Mouse (Mus musculus) hindbrain, embryonic 14.5 days (tissue): ENCODE results near the gene Itpkc. TPM values are rescaled to one million over a fixed set of nuclear protein-coding genes. Genes with fewer than 3 reads are reported as not detected.
A peak's percentile ranks its signal among the peaks of the same experiment; 100 is the strongest.

ENCODE experiments used
- ATAC-seq: fragments of 200-750 bp; cut with Nextera tagmentation; 2 replicates; pipeline ENCODE4 v1.8.0; 2017; ENCODE audit warnings: moderate number of reproducible peaks, mild to moderate bottlenecking, moderate TSS enrichment, moderate library complexity; ENCODE audit not compliant: low FRiP score
- DNase-seq: peaks from one replicate; pipeline ENCODE4 v3.0.0-alpha.2; 2015; ENCODE audit warnings: low spot score
- H3K27ac ChIP-seq: fragments of 300-500 bp; sonication (generic); 2 replicates; pipeline ENCODE4 v1.5.1; 2014; ENCODE audit warnings: mild to moderate bottlenecking, moderate library complexity
- H3K27me3 ChIP-seq: fragments of 300-500 bp; sonication (generic); 2 replicates; pipeline ENCODE4 v1.6.1; 2014; ENCODE audit warnings: mild to moderate bottlenecking, low read length, mixed read lengths; ENCODE audit not compliant: control insufficient read depth, insufficient read depth
- H3K36me3 ChIP-seq: fragments of 300-500 bp; sonication (generic); replicated peaks from 2 replicates; pipeline ENCODE4 v1.6.1; 2014; ENCODE audit not compliant: control insufficient read depth, insufficient read depth
- H3K4me1 ChIP-seq: fragments of 300-500 bp; sonication (generic); replicated peaks from 2 replicates; pipeline ENCODE4 v1.6.1; 2014; ENCODE audit warnings: antibody characterized with exemption, low read length, mixed read lengths; ENCODE audit not compliant: control insufficient read depth, insufficient read depth
- H3K4me2 ChIP-seq: fragments of 300-500 bp; sonication (generic); replicated peaks from 2 replicates; pipeline ENCODE4 v1.6.1; 2014; ENCODE audit warnings: mild to moderate bottlenecking, moderate library complexity
- H3K4me3 ChIP-seq: fragments of 300-500 bp; sonication (generic); replicated peaks from 2 replicates; pipeline ENCODE4 v1.5.1; 2014; ENCODE audit warnings: mild to moderate bottlenecking, low read length
- H3K9ac ChIP-seq: fragments of 300-500 bp; sonication (generic); 2 replicates; pipeline ENCODE4 v1.6.1; 2014
- H3K9me3 ChIP-seq: fragments of 300-500 bp; sonication (generic); 2 replicates; pipeline ENCODE4 v1.6.1; 2016; ENCODE audit warnings: low read length; ENCODE audit not compliant: control insufficient read depth
- WGBS: fragments of 180-500 bp; shearing (Covaris S2); extraction: QIAGEN DNeasy Blood & Tissue Kit; methylation state at CpG from one replicate; pipeline ENCODE4 v1.1.7; 2014; 5-methylcytosine and 5-hydroxymethylcytosine counted together
- polyA plus RNA-seq: library from polyadenylated mRNA; unstranded; fragments of >200 nt; fragmentation: Nextera tagmentation; extraction: Ambion mirVana; gene quantifications from 2 replicates; pipeline ENCODE4 v1.2.1, GENCODE M21; 2014

The Itpkc gene
- 6.5 and 8.7 TPM in 2 replicates for polyA plus RNA-seq

DNA sequence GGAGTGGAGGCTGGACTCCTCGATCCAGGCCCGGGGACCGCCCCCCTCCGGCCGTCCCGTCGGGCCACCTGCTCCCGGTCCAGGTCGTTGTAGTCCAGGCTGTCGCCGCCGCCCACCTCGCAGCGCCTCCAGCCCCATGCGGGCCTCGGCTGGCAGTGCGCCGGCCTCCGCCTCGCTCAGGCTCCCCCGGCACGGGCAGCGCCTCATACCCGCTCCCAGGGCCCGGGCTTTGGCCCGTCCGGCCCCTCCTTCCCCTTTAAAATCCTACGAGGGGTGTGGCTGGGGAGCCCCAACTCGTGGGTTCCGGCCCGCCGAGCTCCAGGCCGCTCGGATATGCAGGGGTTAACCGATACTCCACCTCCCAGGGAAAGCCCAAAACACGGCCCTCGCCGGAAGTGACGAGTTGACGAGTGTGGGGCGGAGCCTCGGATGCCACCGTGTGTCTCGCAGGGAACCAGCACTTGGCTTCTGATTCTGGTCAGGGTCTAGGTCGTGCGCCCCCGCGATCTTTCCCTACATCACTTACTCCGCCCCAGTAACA, at the start of gene Itpkc:
Itpkc (minus strand) TSS at position 381 of the 541 bp plus-strand sequence.
- Histone ChIP-seq H3K9me3 (no peaks in the 10 kb centered on the region), H3K36me3 (0 out of 2 replicates have a peak, but pooled peaks cover 2% of the 10 kb centered on the region), H3K4me1 (peaks cover 46% of the 10 kb centered on the region), H3K27me3 (no peaks in the 10 kb centered on the region), H3K4me2 (peak within 1 kb of the TSS; percentile 92), H3K9ac (peak within 1 kb of the TSS; percentile 71), H3K4me3 (peak within 1 kb of the TSS; percentile 54), H3K27ac (peak within 1 kb of the TSS; percentile 81)
- under 1% methylated on average over 49 of the region's 49 CpGs for WGBS
- ATAC-seq (peak; percentile 82), DNase-seq (peak; percentile 97)

GRCm38 (mm10) chr7:27277191-27277590, 48.7 kb upstream of the Itpkc start:
- H3K4me2 ChIP-seq: no peak overlapping the region
- H3K9ac ChIP-seq: no peak overlapping the region
- no peak for DNase-seq
- ATAC-seq: no peak
- H3K27me3 ChIP-seq: no peaks in the 10 kb centered on the region
- no peaks in the 10 kb centered on the region for H3K9me3 ChIP-seq
- H3K36me3 ChIP-seq: peaks cover 98% of the 10 kb centered on the region
- H3K4me1 ChIP-seq: no peaks in the 10 kb centered on the region
- no peak overlapping the region for H3K4me3 ChIP-seq
- H3K27ac ChIP-seq: no peak overlapping the region
- WGBS: 91% methylated on average over 3 of the region's 3 CpGs

GRCm38 (mm10) chr7:27276021-27276420, 47.6 kb upstream of the Itpkc start:
- Histone ChIP-seq H3K4me2 (no peak overlapping the region), H3K9ac (no peak overlapping the region), H3K27ac (no peak overlapping the region), H3K4me1 (no peaks in the 10 kb centered on the region), H3K36me3 (peaks cover 98% of the 10 kb centered on the region), H3K4me3 (no peak overlapping the region), H3K9me3 (no peaks in the 10 kb centered on the region), H3K27me3 (no peaks in the 10 kb centered on the region)
- DNase-seq: no peak
- WGBS: 69% methylated on average over 7 of the region's 7 CpGs
- ATAC-seq: no peak

GRCm38 (mm10) chr7:27274916-27275315, 46.5 kb upstream of the Itpkc start:
- no peak for ATAC-seq
- H3K27ac ChIP-seq: no peak overlapping the region
- H3K4me1 ChIP-seq: no peaks in the 10 kb centered on the region
- 92% methylated on average over 4 of the region's 4 CpGs for WGBS
- DNase-seq: no peak
- H3K4me3 ChIP-seq: no peak overlapping the region
- peaks cover 98% of the 10 kb centered on the region for H3K36me3 ChIP-seq
- H3K9me3 ChIP-seq: no peaks in the 10 kb centered on the region
- H3K27me3 ChIP-seq: no peaks in the 10 kb centered on the region
- no peak overlapping the region for H3K9ac ChIP-seq
- no peak overlapping the region for H3K4me2 ChIP-seq

GRCm38 (mm10) chr7:27273739-27274351, 45.4 kb upstream of the Itpkc start:
- DNase-seq (no peak), ATAC-seq (no peak)
- WGBS: 57% methylated on average over 32 of the region's 32 CpGs
- no peak overlapping the region for H3K27ac ChIP-seq
- H3K4me2 ChIP-seq: no peak overlapping the region
- no peaks in the 10 kb centered on the region for H3K27me3 ChIP-seq
- peaks cover 98% of the 10 kb centered on the region for H3K36me3 ChIP-seq
- no peak overlapping the region for H3K4me3 ChIP-seq
- H3K9me3 ChIP-seq: no peaks in the 10 kb centered on the region
- no peak overlapping the region for H3K9ac ChIP-seq
- no peaks in the 10 kb centered on the region for H3K4me1 ChIP-seq

DNA sequence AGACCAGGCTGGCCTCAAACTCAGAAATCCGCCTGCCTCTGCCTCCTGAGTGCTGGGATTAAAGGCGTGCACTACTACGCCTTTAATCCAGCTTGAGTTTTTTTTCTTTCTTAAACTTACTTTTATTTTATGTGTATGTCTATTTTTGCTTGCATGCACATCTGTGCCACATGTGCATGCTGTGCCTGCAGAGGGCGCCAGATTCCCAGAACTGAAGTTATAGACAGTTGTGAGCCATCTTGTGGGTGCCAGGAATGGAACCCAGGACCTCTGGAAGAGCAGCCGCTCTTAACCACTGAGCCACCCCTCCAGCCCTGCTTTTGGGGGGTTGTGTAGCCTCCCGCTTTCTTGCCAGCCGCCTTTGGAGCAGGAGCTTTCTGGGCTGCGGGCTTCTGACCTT, 43.0 kb upstream of the Itpkc start:
- ATAC-seq (no peak), DNase-seq (no peak)
- no peaks in the 10 kb centered on the region for H3K4me1 ChIP-seq
- no peaks in the 10 kb centered on the region for H3K27me3 ChIP-seq
- no peak overlapping the region for H3K9ac ChIP-seq
- H3K27ac ChIP-seq: no peak overlapping the region
- H3K36me3 ChIP-seq: peaks cover 98% of the 10 kb centered on the region
- no peak overlapping the region for H3K4me2 ChIP-seq
- H3K4me3 ChIP-seq: no peak overlapping the region
- WGBS: 91% methylated on average over 8 of the region's 8 CpGs
- H3K9me3 ChIP-seq: no peaks in the 10 kb centered on the region

GRCm38 (mm10) chr7:27266515-27267128, 38.2 kb upstream of the Itpkc start:
- no peak overlapping the region for H3K4me2 ChIP-seq
- no peak for ATAC-seq
- WGBS: 82% methylated on average over 20 of the region's 20 CpGs

DNA sequence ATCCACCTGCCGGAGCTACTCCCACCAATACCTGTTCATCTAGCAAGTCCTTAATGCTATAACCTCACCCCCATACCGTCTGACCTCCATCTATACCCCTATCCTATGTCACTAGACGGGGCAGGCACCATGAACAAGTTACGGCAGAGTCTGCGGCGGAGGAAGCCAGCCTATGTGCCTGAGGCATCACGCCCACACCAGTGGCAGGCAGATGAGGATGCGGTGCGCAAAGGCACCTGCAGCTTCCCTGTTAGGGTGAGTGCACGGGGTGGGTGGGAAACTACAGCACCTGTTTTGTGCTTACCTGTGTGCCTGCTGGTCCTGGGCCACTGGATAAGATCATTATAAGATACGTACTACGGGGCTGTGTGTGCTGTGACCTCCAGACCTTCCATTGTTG, 36.3 kb upstream of the Itpkc start:
- Histone ChIP-seq H3K27me3 (no peaks in the 10 kb centered on the region), H3K9me3 (no peaks in the 10 kb centered on the region), H3K27ac (no peak overlapping the region), H3K36me3 (peaks cover 80% of the 10 kb centered on the region), H3K4me1 (peaks cover 24% of the 10 kb centered on the region), H3K4me2 (no peak overlapping the region), H3K9ac (no peak overlapping the region), H3K4me3 (no peak overlapping the region)
- ATAC-seq (no peak), DNase-seq (no peak)
- 95% methylated on average over 12 of the region's 12 CpGs for WGBS

More at GRCm38 (mm10) chr7:27266515-27267128, 38.2 kb upstream of the Itpkc start:
- no peak overlapping the region for H3K27ac ChIP-seq
- no peak overlapping the region for H3K4me3 ChIP-seq
- H3K27me3 ChIP-seq: no peaks in the 10 kb centered on the region
- no peaks in the 10 kb centered on the region for H3K9me3 ChIP-seq
- H3K4me1 ChIP-seq: peaks cover 6% of the 10 kb centered on the region; the same call in 1 of the 2 replicates
- peaks cover 99% of the 10 kb centered on the region for H3K36me3 ChIP-seq
- H3K9ac ChIP-seq: no peak overlapping the region
- no peak for DNase-seq

- ATAC-seq: no peak
- Histone ChIP-seq H3K4me3 (no peak overlapping the region), H3K4me1 (peaks cover 31% of the 10 kb centered on the region), H3K27ac (no peak overlapping the region), H3K36me3 (peaks cover 52% of the 10 kb centered on the region), H3K27me3 (no peaks in the 10 kb centered on the region), H3K4me2 (no peak overlapping the region), H3K9ac (no peak overlapping the region), H3K9me3 (no peaks in the 10 kb centered on the region)
- 65% methylated on average over 6 of the region's 6 CpGs for WGBS
- DNase-seq: no peak
Observed at GRCm38 (mm10) chr7:27261888-27262287, 33.4 kb upstream of the Itpkc start.
